Mouse (Mus musculus) mouse embryonic stem cell (cell line): ENCODE data around the gene Ccdc62.

ENCODE experiments used
- in situ Hi-C, 2 experiments: fragments of 300-500 bp; cut with MboI; formaldehyde crosslinking; loops; 1 replicate in 1 of 2; 3 replicates in 1 of 2; pipeline ENCODE4 v1.14.3; 2019 to 2020; ENCODE audit warnings: low sequenced_read_pairs in 2 of 2, low pct_unique_long_range_greater_than_20kb in 1 of 2, mixed read lengths in 1 of 2; ENCODE audit not compliant: unreplicated experiment in 1 of 2

The Ccdc62 gene

GRCm38 (mm10) chr5:123974616-123975111 is 44.2 kb downstream of the Ccdc62 start:
- in situ Hi-C loops: no loop called here

GRCm38 (mm10) chr5:123975668-123976180 is 45.2 kb downstream of the Ccdc62 start:
- in situ Hi-C loops: no loop called here

- in situ Hi-C loops: no loop called here
Observed at GRCm38 (mm10) chr5:123977231-123977630, 46.8 kb downstream of the Ccdc62 start.

- in situ Hi-C loops: no loop called here
Observed at GRCm38 (mm10) chr5:123978131-123978530, 47.7 kb downstream of the Ccdc62 start.

- in situ Hi-C loops: no loop called here
Observed at GRCm38 (mm10) chr5:123979221-123979979, 48.9 kb downstream of the Ccdc62 start.

GRCm38 (mm10) chr5:123979980-123980369 is 49.5 kb downstream of the Ccdc62 start:
- in situ Hi-C loops: no loop called here

GRCm38 (mm10) chr5:123980521-123981249 is 50.2 kb downstream of the Ccdc62 start:
- in situ Hi-C loops: no loop called here

GRCm38 (mm10) chr5:123981250-123981554 is 50.7 kb downstream of the Ccdc62 start:
- in situ Hi-C loops: no loop called here

- in situ Hi-C loops: no loop called here
Observed at GRCm38 (mm10) chr5:123982838-123983237, 52.4 kb downstream of the Ccdc62 start.

- in situ Hi-C loops: no loop called here
Observed at GRCm38 (mm10) chr5:123985434-123985833, 55.0 kb downstream of the Ccdc62 start.

GRCm38 (mm10) chr5:123986925-123987324 is 56.4 kb downstream of the Ccdc62 start:
- in situ Hi-C loops: no loop called here

- in situ Hi-C loops: no loop called here
Observed at GRCm38 (mm10) chr5:123987511-123987910, 57.0 kb downstream of the Ccdc62 start.

- in situ Hi-C loops: no loop called here
Observed at GRCm38 (mm10) chr5:123989941-123990885, 59.7 kb downstream of the Ccdc62 start.

GRCm38 (mm10) chr5:123991321-123991720 is 60.8 kb downstream of the Ccdc62 start:
- in situ Hi-C loops: no loop called here

- in situ Hi-C loops: no loop called here
Observed at GRCm38 (mm10) chr5:123992193-123992637, 61.7 kb downstream of the Ccdc62 start.

- in situ Hi-C loops: no loop called here
Observed at GRCm38 (mm10) chr5:123992794-123993193, 62.3 kb downstream of the Ccdc62 start.

- in situ Hi-C loops: no loop called here
Observed at GRCm38 (mm10) chr5:123993263-123994036, 63.0 kb downstream of the Ccdc62 start.

GRCm38 (mm10) chr5:123994468-123994867 is 64.0 kb downstream of the Ccdc62 start:
- in situ Hi-C loops: no loop called here
